ENCODE assay signal across 22 mouse cellular contexts in genomic region chr9:106911624-106912023, GRCm38 (mm10).
"Had no signal": no experiment of that assay in that cellular context is flagged by ENCODE, and none has a peak within 500 bp of the region (broad histone marks: within the 10 kb centered on the region; RNA-seq: fewer than 3 reads in every experiment).

No protein-coding gene starts in this region.

- H3K36me3 ChIP-seq: intestine, embryonic 15.5 days; kidney, embryonic 15.5 days; limb, embryonic 12.5 days; limb, embryonic 15.5 days had no signal

- H3K9ac ChIP-seq: intestine, embryonic 15.5 days; kidney, embryonic 15.5 days; limb, embryonic 12.5 days; limb, embryonic 15.5 days; liver, embryonic 14.5 days; liver, postnatal 0 days; lung, embryonic 14.5 days; neural tube, embryonic 12.5 days; neural tube, embryonic 15.5 days had no signal

- DNase-seq: kidney, adult 11 months; kidney, adult 8-10 months; kidney, postnatal 10 days; kidney, postnatal 36 days; layer of hippocampus, postnatal 36 days; liver, postnatal 0 days; lung, embryonic 14.5 days; midbrain, embryonic 14.5 days; right cerebral cortex, adult 18-20 months; right cerebral cortex, postnatal 25 days; spleen, adult 18-20 months; thymus, postnatal 25 days had no signal

- H3K4me3 ChIP-seq: intestine, embryonic 15.5 days; kidney, embryonic 15.5 days; left cerebral cortex, adult 2 months; limb, embryonic 12.5 days; limb, embryonic 15.5 days; neural tube, embryonic 12.5 days; neural tube, embryonic 15.5 days had no signal

- ATAC-seq: intestine, embryonic 15.5 days; liver, postnatal 0 days had no signal

- H3K9me3 ChIP-seq: intestine, embryonic 15.5 days; kidney, embryonic 15.5 days; limb, embryonic 12.5 days; limb, embryonic 15.5 days; neural tube, embryonic 12.5 days; neural tube, embryonic 15.5 days had no signal

- H3K4me2 ChIP-seq: intestine, embryonic 15.5 days; kidney, embryonic 15.5 days; limb, embryonic 12.5 days; limb, embryonic 15.5 days; liver, embryonic 11.5 days; lung, embryonic 14.5 days; midbrain, embryonic 11.5 days; neural tube, embryonic 12.5 days; neural tube, embryonic 15.5 days had no signal

- H3K27me3 ChIP-seq: intestine, embryonic 15.5 days; kidney, embryonic 15.5 days; limb, embryonic 12.5 days; limb, embryonic 15.5 days; neural tube, embryonic 12.5 days; neural tube, embryonic 15.5 days had no signal

- H3K27ac ChIP-seq: intestine, embryonic 15.5 days; kidney, embryonic 15.5 days; left cerebral cortex, adult 2 months; limb, embryonic 15.5 days; liver, embryonic 14.5 days; neural tube, embryonic 12.5 days; neural tube, embryonic 15.5 days had no signal

- H3K4me1 ChIP-seq: intestine, embryonic 15.5 days; kidney, embryonic 15.5 days; limb, embryonic 15.5 days; neural tube, embryonic 12.5 days; neural tube, embryonic 15.5 days had no signal
